Mouse (Mus musculus): ENCODE results near the gene Acp2.
A peak's percentile ranks its signal among the peaks of the same experiment; 100 is the strongest.

Gene Acp2

DNA sequence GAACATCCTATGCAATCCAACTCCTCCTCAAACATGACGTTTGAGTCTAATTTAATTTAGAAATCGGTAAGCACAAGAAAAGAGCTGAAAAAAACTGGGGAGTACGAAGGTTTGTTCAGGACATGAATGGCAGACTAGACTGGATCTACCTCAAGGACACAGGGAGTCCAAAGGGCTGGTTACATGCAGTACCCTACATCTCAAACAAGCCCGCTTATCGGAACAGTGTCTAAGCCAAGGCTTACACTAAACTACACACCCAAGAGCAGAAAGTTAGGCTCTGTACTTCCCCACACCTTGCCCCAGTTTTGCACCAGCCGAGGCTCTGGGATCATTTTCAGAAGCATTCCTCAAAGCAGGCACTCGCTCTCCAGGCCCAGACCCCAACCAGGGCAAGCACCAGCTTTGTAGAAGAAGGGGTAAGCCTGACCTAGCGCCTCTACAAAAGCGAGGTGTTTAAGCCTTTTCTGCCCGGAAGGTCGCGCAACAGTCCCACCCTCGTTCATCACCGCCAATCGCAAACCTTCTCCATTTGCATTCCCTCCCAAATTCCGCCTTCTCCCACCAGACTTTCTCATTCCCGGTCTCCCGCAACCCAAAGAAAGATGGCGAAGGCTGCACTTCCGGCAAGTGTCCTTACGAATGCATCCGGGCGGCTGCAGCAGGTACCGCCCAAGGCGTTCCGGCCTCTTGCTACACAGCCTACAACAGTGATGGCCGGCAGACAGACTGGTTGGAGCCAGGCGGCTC is at the start of gene Acp2, which contains the start of gene Nr1h3:
TSS of gene Acp2 (plus strand) at position 664 of the 750 bp plus-strand sequence.
TSS of gene Nr1h3 (minus strand) at position 613 of the 750 bp plus-strand sequence.
- DNase-seq (ENCODE audit: low spot score): peak; percentile 90

DNA sequence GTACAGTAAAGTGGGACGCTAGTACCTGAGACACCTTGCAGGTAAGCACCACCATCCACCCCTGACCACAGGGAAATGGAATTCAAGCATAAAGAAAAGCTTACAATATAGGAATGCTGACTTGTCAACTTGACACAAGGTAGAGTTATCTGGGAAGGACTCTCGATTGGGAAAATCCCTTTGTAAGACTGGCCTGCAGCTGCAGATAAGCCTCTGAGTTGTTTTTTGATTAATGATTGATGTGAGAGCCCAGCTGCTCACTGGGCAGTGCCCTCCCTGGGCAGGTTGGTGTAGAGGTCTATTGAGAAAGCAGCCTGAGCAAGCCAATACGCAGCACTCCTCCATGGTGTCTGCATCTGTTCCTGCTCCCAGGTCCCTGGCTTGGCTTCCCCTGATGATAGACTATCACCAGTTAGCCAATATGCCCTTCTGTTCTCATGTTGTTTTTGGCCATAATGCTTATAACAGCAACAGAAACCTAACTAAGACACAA is 49.8 kb upstream of the Acp2 start:
- no peak for DNase-seq (ENCODE audit: low spot score)

DNA sequence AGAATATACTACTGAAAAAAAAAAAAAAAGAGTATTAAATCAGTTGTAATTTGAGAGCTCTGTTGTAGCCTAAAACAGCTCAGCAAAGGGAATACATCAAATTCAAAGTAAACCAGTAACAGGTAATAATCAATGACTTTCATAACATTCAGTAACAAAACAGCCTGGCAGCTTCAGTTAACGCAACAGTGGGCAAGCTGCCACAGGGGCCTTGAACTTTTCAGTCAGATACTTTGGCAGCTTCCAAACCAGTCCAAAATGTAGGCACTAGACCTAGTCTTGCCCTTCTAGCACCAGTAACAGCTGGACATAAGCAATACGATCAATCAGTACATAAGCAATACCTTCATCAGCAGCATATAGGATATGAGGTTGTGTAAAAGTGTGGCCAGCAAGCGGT is 48.6 kb upstream of the Acp2 start:
- DNase-seq (ENCODE audit: low spot score): no peak

DNA sequence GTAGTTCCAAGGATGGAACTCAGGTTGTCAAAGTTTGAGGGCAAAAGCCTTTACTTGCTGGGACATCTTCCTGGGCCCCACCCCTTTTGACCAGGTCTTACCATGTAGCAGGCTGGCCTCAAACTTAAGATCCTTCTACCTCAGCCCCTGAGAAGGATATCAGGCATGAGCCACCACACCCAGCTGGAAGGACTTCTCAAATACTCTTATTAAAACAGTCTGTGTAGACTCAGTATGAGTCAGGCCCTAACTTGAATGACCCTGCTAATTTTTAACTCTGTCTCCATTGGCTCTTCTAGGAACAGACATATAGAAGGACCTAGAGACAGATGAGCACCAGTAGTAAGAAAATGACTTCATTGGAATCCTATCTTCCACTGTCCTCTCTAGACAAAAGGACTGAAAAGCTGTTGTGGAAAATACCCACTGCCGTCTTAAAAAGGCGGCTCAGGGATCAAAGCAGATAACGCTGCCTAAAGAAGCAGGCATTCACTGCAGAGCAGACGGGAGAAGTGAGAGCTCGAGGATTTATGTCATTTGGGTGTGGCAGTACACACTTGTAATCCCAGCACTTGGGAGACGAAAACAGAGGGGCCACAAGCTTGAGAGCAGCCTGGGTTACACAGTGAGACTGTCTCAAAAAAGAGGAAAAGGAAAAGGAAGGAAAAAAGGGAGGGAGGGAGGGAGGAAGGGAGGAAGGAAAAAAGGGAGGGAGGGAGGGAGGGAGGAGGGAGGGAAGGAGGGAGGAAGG is 45.5 kb upstream of the Acp2 start:
- DNase-seq (ENCODE audit: low spot score): no peak

DNA sequence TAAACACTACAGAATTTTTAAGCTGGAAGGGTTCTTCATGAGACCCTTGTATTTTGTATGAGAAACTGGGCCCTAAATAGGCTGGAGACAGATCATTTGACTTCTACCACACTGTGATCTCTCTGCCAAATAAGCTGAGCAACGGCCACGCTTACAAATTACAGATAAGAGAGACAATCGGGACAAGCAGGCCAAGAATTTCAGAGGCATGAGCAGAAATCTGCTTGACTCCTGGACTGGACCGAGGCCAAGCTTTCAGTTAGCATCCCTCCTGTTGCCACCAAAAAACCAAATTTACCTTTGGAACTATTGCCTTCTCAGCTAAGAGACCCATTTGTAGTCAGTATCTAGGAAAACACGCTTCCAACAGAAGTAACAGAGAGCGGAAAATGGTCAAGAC is 42.1 kb upstream of the Acp2 start:
- DNase-seq (ENCODE audit: low spot score): no peak

DNA sequence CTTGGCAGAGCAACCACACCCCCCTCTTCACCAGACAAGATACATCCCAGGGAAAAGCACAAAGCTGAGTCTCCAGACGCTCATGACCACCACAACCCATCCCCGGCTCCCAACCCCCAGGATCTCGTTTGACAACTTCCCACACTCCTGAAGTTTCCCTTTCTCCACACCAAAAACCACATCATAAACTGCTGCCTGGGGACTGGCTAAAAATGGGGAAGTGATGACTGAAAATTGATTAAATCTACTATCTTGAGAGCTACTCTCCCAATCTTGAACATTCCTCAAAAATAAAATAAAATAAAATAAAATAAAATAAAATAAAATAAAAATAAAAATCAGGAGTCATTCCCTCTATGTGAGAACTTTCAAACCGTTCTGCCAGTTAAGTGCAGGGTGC is 39.7 kb upstream of the Acp2 start:
- no peak for DNase-seq (ENCODE audit: low spot score)

DNA sequence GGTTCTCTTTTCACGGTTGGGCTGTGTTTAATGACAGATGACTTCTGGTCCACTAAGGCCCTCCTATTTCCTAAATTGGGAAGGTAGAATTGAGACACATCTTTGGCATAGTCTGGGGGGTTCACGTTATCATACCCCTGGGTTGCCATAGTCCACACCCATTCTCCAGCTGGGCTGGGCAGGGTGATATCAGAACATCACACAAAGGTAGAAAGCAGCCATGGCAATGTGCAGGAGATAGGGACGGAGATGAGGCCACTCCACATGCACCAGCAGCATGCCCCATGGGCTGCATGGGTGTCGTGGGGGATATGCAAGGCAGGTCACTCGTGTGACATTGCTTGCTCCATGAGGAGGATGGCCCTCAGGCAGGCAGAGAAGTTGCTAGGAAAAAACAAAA is 39.2 kb upstream of the Acp2 start:
- no peak for DNase-seq (ENCODE audit: low spot score)

DNA sequence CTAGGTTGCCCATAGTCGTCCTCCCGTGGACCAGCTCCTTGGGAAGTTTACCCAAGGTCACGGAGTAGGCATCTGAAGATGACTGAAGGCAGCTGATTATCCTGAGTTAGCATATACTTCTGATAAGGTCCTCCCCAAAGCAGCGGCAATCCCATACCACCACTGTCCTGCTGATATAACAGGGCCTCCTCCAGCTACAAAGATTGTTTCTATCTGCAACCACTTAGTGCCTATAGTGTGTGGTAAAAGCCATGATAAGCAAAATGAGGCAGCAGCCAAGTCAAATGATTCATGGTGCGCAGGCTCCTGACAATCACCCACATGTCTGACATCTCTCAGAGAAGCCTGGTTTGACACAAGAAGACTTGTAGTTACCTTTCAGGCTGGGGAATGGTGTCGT is 37.7 kb upstream of the Acp2 start:
- no peak for DNase-seq (ENCODE audit: low spot score)

DNA sequence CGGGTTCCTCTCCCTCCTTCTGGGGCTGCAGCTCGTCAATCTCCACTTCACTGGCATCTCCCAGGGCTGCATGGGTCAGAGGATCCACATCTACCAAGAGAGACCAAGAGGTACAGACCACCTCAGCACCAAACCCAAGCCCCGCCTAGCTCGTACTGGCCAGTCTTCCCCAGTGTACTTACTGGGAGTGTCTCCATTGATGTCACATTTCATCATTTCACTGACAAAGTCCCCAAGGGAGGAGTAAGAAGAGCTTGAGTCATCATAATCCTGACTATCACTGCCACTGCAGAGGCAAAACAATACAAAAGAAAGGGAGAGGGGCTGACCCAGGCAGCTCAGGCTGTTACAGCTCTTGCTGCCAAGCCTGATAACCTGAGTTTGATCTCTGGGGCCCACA is 35.1 kb upstream of the Acp2 start:
- no peak for DNase-seq (ENCODE audit: low spot score)

DNA sequence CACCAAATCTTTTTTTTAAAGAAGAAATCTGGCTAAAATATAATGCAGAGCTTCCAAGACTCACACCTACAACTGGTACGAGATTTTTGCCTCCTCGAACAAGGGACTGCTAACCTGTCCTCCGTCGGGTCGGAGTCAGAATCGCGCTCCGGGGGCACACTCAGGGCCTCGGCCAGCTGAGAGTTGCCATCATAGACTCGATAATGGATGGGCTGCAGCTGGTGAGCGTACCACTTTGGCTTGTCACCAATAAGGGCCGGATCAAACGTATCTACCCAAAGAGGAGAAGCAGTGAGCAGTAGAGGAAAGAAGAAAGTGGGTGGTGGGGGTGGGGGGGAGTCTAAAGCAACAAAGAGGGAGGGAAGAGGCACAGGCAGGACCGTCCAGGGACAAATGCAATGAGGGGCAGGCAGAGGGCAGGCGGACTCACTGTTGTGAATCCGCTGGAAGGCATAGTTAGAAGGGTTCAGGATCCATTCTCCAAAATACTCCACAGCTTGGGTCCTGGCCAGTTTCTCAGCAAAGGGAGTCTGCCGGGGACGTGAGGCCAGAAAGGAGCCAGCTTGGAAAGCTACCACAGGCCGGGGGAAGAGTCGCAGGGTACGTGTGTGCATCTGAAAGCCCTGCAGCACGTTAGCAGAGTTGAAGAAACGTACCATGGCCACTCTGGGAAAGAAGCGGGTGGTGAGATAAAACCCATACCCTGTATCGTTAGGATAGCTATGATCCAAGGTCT is 32.9 kb upstream of the Acp2 start:
- DNase-seq (ENCODE audit: low spot score): no peak

DNA sequence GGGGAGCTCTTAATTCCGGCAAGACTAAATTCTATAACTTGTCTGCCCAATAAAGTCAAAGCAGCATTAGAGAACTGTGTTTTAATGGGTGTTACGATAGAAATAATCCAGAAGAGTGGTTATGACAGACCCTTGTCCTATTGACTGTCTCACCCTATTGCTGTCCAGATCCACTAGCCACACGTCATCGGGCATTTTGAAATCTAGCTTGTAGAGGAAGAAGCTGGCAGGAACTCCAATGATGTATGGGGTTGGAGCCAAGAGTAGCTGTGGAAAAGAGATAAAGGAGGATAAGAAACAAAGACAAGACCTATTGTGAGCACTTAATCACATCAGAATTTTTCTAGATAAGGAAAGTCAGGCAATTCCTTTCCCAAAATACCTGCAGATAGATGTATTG is 27.2 kb upstream of the Acp2 start:
- DNase-seq (ENCODE audit: low spot score): no peak

DNA sequence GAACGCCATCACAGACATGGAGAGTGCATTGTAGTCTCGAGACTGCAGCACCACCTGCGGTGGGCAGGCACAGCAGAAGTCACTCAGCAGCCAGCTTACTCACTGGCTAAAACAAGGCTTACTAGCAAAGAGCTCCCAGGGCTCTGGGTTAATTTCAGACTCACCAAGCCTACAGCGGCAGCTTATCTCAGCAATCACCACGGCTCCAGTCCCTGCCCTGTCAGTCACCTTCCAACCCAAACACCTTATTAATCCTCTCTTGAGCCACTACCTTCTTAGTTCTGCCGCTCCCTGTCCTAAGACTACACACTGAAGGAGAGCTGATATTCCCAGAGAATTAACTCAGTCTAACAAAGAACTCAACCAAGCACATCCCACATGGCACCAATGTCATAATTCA is 26.5 kb upstream of the Acp2 start:
- DNase-seq (ENCODE audit: low spot score): no peak

DNA sequence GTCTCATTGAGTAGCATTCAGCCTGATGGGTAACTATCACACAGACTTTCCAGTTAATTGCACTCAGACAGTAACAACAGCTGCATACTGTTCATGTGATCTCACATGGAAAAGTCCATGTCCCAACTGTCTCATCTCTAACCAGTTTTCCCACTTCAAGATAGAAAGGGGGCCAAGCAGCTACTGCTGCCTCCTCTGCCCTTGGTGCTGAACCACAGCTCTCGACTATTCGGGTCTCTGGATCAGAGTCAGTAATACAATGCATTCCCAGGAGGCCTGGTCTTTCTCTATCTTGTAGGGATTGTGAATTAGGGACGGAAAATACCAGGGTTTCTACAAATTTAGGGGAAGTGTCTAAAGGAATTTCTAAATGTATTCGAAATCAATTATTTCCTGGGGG is 22.9 kb upstream of the Acp2 start:
- no peak for DNase-seq (ENCODE audit: low spot score)

DNA sequence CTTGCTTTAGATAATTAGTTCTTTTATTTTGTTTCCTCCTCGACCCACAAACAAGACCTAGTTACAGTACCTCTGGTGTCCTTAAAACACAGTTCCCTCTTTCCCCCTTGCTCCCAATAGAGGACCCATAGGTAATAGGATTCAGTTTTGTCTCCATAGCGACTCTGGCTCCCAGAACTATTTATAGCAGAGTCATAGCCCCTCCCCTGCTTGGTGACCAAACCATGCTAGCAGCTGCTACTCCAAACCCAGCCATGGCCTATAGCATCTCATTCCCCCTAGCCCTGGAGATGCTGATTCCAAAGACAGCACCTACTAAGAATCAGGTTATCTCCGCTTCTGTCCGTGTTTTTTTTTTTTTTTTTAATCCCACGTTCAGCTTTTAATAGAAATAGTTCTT is 22.0 kb upstream of the Acp2 start:
- no peak for DNase-seq (ENCODE audit: low spot score)

DNA sequence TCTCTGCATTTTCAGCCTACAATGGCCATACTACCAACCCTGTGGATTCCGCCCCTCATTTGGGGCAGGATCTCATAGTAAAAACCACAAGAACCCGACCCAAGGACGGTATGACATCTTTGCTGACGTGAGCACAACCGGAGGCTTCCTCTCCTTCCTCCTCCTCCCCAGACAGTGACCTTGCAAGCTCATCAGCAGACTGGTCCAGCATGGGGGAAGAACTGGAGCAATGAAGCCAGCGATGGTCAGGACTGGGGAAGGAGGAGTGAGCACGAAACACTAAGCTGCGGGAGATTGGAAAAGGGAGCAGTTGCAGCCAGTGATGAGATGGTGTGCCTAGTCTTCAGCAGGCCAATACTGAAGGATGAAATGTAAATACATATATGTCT is 20.7 kb upstream of the Acp2 start:
- no peak for DNase-seq (ENCODE audit: low spot score)

DNA sequence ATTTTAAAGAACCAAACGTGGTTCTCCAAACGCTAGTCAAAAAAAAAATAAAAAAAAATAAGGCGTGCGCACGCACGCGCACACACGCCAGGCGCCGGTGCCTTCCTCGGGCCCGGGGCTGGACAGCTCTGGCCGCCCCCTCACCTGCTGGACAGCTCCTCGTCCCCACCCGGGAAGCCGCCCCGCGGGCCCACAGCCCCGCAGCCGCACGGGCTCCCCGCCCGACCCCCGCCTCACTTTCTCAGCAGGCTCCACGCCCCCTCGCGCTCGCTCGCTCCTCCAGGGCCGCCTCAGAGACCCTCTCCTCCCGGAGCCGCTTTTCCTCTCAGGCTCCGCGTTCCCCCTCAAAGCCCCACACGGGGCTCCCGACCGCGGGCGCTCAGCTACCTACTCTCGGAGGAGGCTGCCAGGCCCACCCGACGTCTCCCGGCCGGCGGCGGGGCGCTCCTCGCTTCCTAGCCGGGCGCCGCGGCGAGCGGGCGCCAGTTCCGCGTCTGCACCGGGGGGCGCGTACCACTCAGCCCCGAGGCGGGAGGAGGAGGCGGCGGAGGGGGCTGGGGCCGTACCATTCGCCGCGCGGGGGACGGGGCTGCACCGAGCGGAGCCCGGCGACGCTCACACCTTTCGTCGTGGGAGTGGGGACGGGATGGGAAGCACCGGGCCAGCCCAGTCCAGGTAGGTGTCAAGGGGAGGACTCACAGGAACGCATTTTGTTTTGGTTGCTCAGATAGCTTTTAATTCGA is 20.1 kb upstream of the Acp2 start:
- DNase-seq (ENCODE audit: low spot score): peak; percentile 78

DNA sequence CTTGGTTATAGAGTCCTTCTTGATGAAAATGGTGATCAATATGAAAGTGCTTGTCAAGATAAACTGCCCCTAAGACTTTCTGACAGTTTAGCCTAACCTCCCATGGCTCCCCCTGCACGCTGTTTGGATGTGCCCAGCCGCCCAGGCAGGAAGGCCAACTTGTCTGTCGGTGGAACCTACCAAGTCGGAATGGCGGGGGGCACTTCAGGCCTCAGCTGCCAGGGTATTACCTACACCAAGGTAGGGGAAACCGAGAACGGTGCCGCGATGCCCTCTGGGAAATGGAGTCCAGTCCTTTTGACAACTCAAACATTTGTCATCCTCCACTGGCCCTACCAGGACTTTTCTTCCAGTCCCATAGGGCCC is 19.6 kb upstream of the Acp2 start:
- DNase-seq (ENCODE audit: low spot score): peak; percentile 97

DNA sequence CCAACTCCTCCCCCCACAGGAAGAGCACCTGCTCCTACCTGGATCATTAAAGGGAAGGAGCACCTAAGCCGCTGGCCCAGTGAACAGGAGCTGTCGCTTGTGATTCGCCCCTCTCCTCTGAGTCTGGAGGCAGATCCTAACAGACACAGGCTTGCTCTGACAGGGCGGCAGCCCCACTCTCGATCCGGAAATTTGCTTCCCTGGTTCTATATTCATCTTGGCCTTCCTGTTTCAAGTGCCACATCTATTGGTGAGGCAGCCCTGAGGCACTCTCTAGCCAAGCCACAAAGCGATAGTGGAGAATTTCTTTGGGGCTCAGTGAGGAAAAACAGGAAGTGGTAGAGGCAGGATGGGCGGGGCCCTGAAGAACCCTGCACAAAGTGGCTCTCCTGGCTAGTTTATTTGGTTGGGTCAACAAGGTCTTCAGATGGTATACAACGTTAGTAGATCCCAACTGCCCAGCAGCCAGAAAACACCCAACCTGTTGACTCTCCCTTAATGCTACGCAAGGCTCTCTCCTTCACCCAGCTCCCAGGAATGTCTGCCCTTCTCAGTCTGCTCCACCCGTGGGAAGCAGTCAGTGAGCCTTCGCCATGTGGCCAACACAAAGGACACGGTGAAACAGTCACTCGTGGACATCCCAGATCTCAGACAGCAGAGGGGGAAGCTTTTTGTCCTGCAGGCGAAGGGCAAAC is 18.8 kb upstream of the Acp2 start, which contains the start of gene Madd:
TSS of gene Madd (minus strand) at position 127 of the 695 bp plus-strand sequence.
- peak; percentile 28 for DNase-seq (ENCODE audit: low spot score)

DNA sequence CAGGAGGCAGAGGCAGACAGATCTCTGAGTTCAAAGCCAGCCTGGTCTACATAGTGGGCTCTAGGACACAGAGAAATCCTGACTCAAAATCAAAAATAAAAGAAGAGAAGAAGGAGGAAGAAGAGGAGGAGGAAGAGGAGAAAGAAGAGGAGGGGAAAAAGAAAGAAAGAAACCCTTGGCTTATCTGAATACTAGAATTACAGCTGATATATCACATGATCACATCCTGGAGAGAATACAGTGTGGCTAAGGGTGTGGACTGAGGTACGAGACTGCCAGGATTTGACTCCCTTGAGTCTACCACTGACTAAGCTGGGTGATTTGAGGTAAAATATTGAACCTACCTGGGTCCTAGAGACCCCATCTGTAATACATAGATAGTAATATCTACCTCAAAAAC is 16.5 kb upstream of the Acp2 start:
- DNase-seq (ENCODE audit: low spot score): no peak

DNA sequence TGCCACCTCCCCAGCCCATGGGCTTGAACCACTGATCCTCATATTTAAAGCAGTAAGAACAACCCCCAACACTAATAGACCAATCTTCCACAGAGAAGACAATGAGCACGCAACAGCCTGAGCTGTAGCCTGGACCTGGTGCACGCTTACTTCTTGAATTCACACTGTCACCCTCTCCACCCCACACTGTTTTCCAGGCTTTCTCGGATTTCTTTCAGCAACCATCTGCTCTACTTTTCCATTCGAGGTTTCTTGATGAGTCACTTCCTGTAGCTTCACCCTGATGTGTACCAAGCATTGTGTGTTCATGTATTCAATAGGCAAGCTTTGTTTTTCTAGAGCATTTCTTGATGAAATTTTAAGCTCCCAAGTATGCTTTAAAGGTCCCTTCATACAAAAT is 15.3 kb upstream of the Acp2 start:
- no peak for DNase-seq (ENCODE audit: low spot score)

DNA sequence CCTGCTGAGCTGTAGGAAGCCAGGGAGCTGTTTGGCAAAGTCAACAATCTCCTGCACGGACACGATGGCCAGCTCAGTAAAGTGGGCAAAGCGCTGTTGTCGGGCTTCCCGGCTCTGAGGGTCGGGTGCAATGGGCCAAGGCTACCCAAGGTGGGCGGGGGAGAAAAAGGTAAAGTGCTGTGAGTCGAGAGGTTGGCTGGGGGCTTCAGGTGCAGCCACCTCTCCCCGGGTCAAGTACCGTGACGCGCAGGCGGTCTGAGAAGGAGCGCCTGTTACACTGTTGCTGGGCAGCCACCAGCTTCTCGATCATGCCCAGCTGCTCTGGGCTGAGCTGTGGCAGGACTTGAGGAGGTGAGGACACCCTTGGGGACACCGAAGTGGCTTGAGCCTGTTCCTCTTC is 12.2 kb upstream of the Acp2 start:
- DNase-seq (ENCODE audit: low spot score): no peak
